8 mouse cellular contexts compared by ENCODE assay signal in the genomic region with DNA sequence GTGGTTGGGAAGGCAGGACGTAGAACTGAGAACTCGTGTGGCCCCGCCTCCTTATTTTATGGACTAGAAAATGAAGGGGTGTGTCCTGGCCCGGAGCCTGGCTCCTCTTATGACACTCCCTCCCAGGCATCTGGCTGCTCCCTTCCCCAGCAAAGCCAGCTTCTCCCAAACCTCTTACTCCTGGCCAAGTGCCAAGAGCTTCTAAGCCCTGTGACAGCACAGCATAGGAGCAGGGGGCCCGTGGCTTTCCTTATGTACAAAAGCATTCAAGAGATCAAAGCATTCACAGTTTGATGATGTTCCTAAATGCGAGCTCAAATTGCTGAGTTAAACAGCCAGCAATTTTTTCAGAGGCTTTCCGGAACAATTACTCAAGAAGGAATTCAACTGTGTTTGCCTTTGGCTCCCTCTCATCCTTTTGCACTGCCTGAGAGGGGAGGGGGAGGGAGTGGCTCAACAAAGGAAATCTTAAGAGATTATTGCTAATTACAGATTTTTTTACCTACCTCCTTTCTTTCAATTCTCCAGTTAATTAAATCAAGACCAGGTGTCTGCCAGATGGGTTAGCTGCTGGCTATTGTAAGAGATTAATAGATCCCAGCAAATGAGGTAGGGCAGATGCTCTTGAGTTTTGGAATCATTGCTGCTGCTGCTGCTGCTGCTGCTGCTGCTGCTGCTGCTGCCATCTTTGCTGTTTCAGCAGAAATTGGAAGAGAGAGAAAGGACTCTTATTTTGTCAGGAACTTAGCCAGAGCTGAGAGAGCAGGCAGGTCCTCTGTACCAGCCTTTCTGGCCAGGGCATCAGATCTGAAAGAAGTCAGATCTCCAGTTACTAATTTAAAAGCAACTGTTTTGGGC.
DNase-seq lines count a peak whose midpoint lies in the region; ATAC-seq and TF ChIP-seq lines count a peak whose summit lies in the region.

No protein-coding gene starts in this region.

- H3K4me2 ChIP-seq in heart, embryonic 15.5 days = peak overlapping the region; percentile 45
- peak overlapping the region; percentile 37; the same call in 1 of the 2 replicates for H3K4me2 ChIP-seq in liver, embryonic 13.5 days
- peak overlapping the region; percentile 37 for H3K4me2 ChIP-seq in neural tube, embryonic 13.5 days

- H3K9me3 ChIP-seq in heart, embryonic 15.5 days (replicated peaks) = no peaks in the 10 kb centered on the region
- H3K9me3 ChIP-seq in liver, embryonic 13.5 days (replicated peaks) = no peaks in the 10 kb centered on the region
- no peaks in the 10 kb centered on the region for H3K9me3 ChIP-seq in neural tube, embryonic 13.5 days

- no peak for TF ChIP-seq POLR2A in testis, adult 2 months (IDR thresholded peaks at IDR 0.05; ENCODE audit: control insufficient read depth, low read depth, low read length)

- H3K4me3 ChIP-seq in heart, embryonic 15.5 days = peak overlapping the region; percentile 13; the same call in 1 of the 2 replicates
- H3K4me3 ChIP-seq in liver, embryonic 13.5 days (replicated peaks) = no peak overlapping the region
- no peak overlapping the region for H3K4me3 ChIP-seq in neural tube, embryonic 13.5 days
- H3K4me3 ChIP-seq in testis, adult 2 months (ENCODE audit: control insufficient read depth, low read depth, low read length) = peak overlapping the region; percentile 49

- no peaks in the 10 kb centered on the region for H3K36me3 ChIP-seq in heart, embryonic 15.5 days
- no peaks in the 10 kb centered on the region for H3K36me3 ChIP-seq in liver, embryonic 13.5 days
- H3K36me3 ChIP-seq in neural tube, embryonic 13.5 days = no peaks in the 10 kb centered on the region
- H3K36me3 ChIP-seq in testis, adult 2 months (ENCODE audit: control insufficient read depth, insufficient read depth, low read length) = no peaks in the 10 kb centered on the region

- peak; percentile 18 for DNase-seq in thymus, postnatal 4 days
- DNase-seq in thymus, adult 18-20 months = no peak
- peak; percentile 67 to 73 for DNase-seq in kidney, postnatal 25 days
- DNase-seq in liver, embryonic 13.5 days = no peak

- peak; percentile 98 for ATAC-seq in erythroid progenitor cell, adult 5-6 weeks (replicated peaks; ENCODE audit: low FRiP score, poor library complexity, severe bottlenecking)
- peak; percentile 89 for ATAC-seq in heart, embryonic 15.5 days (replicated peaks; ENCODE audit: insufficient number of reproducible peaks, insufficient read depth, low FRiP score, low read depth)
- ATAC-seq in liver, embryonic 13.5 days (ENCODE audit: low read depth) = peak; percentile 78; the same call in 1 of the 2 replicates
- peak; percentile 96 for ATAC-seq in neural tube, embryonic 13.5 days (ENCODE audit: low read depth)

- no peaks in the 10 kb centered on the region for H3K27me3 ChIP-seq in heart, embryonic 15.5 days
- no peaks in the 10 kb centered on the region for H3K27me3 ChIP-seq in liver, embryonic 13.5 days
- H3K27me3 ChIP-seq in neural tube, embryonic 13.5 days = no peaks in the 10 kb centered on the region
- no peaks in the 10 kb centered on the region for H3K27me3 ChIP-seq in testis, adult 2 months (ENCODE audit: control insufficient read depth, insufficient read depth, low read length)

- H3K4me1 ChIP-seq in heart, embryonic 15.5 days (replicated peaks) = peaks cover 36% of the 10 kb centered on the region
- H3K4me1 ChIP-seq in liver, embryonic 13.5 days (replicated peaks) = peaks cover 43% of the 10 kb centered on the region
- H3K4me1 ChIP-seq in neural tube, embryonic 13.5 days (replicated peaks) = peaks cover 50% of the 10 kb centered on the region
- H3K4me1 ChIP-seq in testis, adult 2 months (ENCODE audit: control insufficient read depth, insufficient read depth, low read length) = no peaks in the 10 kb centered on the region

- TF ChIP-seq CTCF in testis, adult 2 months (IDR thresholded peaks at IDR 0.05; ENCODE audit: control insufficient read depth, insufficient read depth, insufficient replicate concordance, low read depth, low read length) = no peak

- no peak overlapping the region for H3K9ac ChIP-seq in heart, embryonic 15.5 days
- H3K9ac ChIP-seq in liver, embryonic 13.5 days = no peak overlapping the region
- H3K9ac ChIP-seq in neural tube, embryonic 13.5 days = peak overlapping the region; percentile 48; the same call in 1 of the 2 replicates

- peak overlapping the region; percentile 78 for H3K27ac ChIP-seq in heart, embryonic 15.5 days
- H3K27ac ChIP-seq in liver, embryonic 13.5 days = peak overlapping the region; percentile 23; the same call in 1 of the 2 replicates
- H3K27ac ChIP-seq in neural tube, embryonic 13.5 days (replicated peaks) = peak overlapping the region; percentile 90
- H3K27ac ChIP-seq in testis, adult 2 months (ENCODE audit: control insufficient read depth, insufficient read depth, low read depth, low read length) = no peak overlapping the region

- WGBS in heart, embryonic 15.5 days = 8% methylated on average over 7 of the region's 7 CpGs
- 28% methylated on average over 7 of the region's 7 CpGs for WGBS in liver, embryonic 13.5 days (ENCODE audit: insufficient replicate concordance)
- WGBS in neural tube, embryonic 13.5 days = 2% methylated on average over 7 of the region's 7 CpGs

Comparison
In these comparisons a context has a peak if more than half of its experiments do, and no peak if none do; other contexts are left out.
1. DNase-seq: peak in thymus, postnatal 4 days (single experiment) and kidney, postnatal 25 days (2 of 2); none in thymus, adult 18-20 months (0 of 2) and liver, embryonic 13.5 days (single experiment).
2. H3K4me3 ChIP-seq: peak in heart, embryonic 15.5 days (single experiment) and testis, adult 2 months (single experiment); none in liver, embryonic 13.5 days (single experiment) and neural tube, embryonic 13.5 days (single experiment).
3. Peak in every context shown above with its lines, with median percentiles within 50 percentile points of each other: ATAC-seq and H3K4me2 ChIP-seq.